Mouse (Mus musculus): Measurements from ENCODE around the gene Gm9887.

The Gm9887 gene

DNA sequence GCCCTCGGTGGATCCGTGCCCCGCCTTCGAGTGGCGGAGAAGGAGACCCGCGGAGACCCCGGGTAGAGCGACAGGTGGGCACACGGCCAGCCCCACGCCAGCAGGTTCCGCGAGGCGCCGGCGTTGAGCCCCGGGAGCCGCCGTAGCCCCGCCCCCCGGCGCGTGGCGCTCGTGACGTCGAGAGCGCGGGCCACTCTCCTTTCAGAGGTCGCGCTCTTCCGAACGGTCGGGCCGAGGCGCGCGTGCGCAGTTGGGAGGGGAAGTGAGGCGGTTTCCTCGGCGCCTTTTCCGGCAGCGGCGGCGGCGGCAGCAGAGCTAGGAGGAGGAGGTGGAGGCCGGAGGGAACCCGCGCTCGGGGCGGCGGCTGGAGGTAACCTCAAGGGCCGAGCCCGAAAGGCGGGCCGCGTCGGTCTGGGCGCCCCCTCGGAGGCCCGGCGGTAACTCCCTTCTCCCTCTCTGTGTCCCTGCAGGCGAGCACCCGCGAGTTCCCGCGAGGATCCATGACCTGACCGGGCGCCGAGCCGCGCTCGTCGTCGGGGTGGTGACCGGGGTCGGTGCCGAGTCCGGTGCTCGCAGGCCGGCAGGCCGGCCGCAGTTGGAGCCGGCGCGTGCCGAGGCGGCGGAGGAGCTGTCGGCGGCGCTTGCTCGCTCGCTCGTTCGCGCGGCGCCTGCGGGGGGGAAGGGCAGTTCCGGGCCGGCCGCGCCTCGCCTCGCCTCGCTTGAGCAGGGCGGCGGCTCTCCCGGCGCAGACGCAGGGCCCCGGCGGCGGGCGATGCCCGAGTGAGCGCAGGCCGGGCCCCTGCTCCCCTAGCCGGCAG is at the start of gene Gm9887, which contains the start of gene Arf6:
TSS of gene Gm9887 (minus strand) at position 605 of the 818 bp plus-strand sequence.
TSS of gene Arf6 (plus strand) at position 297 of the 818 bp plus-strand sequence.
- DNase-seq (ENCODE audit: extremely low spot score, low read depth, low spot score): peak; percentile 77

DNA sequence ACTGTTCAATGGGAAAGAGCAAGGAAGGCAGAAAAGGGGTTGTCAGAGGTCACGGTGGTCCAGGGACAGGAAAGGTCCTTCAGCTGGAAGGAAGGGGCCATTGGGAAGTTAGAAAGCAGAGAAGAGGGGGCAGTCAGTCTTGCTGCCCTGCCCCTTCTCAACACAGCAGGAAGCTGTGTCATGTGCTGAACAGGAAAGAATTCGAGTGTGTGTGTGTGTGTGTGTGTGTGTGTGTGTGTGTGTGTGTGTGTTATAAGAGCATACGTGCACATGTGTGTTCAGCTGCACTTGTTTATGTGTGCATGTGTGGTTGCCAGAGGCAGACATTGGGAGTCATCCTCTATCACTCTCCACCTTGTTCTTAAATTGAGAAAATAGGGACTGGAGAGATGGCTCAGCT is 48.5 kb upstream of the Gm9887 start:
- DNase-seq (ENCODE audit: extremely low spot score, low read depth, low spot score): no peak

DNA sequence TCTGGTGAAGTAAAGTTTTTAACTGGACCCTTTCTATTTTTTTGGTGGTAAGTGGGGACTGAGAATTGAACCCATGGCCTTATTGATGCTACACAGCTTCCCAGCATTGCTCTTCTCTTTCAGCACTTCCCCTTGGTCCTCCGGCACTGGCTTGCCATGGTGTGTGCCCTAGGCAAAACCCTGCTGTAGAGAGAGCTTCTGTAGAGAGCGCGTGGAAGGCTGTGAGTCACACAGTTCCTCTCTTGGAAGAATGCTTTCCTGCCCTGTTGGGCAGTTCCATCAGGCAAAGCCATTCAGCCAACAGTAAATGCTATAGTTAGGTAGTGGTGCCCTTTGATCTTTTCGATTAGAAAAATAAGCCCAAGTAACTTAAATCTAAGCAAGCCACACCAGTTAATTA is 47.3 kb upstream of the Gm9887 start:
- DNase-seq (ENCODE audit: extremely low spot score, low read depth, low spot score): no peak

DNA sequence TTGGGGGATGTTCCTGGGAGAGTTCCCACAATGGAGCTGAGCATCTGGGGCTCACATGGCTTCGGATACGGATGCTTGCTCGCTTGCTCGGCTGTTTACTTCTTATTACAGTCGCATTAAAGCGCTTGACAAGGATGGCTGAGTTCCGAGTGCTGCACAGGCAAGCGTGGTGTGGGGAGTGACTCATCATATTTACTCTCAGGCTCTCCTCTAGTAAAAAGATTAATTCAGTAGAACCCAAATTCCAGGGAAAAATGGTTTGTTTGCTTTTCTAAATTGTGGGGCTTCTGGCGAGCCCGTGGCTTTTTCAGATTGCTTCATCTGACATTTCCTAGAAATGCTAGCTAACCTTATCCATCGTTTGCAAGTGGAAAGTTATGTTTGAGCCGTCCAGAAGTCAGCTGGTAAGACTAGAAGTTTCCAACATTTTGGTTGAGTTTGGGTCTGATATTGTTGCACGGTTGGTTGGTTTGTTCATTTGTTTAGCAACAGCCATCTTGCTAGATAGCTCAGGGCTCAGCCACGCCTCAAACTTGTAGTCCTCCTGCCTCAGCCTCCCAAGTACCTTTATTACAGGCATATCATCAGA is 46.9 kb upstream of the Gm9887 start:
- DNase-seq (ENCODE audit: extremely low spot score, low read depth, low spot score): no peak

DNA sequence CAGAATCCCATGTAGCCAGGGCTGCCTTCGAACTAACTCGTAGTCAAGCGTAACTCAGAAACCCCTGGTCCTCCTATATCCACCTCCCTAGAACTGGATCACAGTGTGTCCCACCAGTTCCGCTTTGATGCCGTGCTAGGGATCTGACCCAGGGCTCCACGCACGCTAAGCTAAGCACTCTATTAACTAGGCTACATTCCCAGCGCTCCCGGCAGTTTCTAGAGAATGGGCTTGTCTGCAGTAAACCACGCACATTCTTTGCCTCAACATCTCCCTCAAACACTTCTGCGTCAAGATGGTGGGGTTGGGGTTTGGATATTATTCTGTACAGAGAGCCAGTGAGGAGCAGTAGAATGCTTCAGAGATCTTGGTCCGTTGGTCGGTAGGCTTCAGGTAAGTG is 46.3 kb upstream of the Gm9887 start:
- DNase-seq (ENCODE audit: extremely low spot score, low read depth, low spot score): no peak

DNA sequence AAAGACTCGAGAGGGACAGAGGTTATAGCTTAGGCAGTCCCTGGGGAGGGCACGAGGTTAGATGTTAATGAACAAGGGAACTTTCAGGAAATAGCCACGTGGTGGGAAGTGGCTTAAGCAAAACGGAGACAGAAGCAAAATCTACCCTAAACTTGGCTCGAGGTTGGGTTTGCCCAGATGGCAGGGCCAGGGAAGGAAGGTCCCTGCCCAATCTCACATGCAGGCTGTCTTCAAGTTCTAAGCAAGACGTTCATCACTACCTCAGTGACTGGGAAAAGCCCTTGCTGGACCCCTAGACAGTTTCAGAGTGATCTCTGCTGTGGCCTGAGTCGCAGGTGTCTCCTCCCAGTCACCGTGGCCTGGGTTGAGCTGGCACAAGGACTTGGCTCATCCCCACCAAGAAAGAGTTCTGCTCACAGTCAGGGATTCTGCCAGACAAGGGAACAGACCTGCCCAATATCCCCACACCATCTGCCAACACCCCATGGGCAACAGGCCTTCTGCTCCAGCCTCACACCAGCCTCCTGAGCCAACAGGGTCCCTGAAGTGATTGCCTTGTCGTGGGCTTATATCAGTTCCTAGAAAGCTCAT is 45.5 kb upstream of the Gm9887 start:
- no peak for DNase-seq (ENCODE audit: extremely low spot score, low read depth, low spot score)

DNA sequence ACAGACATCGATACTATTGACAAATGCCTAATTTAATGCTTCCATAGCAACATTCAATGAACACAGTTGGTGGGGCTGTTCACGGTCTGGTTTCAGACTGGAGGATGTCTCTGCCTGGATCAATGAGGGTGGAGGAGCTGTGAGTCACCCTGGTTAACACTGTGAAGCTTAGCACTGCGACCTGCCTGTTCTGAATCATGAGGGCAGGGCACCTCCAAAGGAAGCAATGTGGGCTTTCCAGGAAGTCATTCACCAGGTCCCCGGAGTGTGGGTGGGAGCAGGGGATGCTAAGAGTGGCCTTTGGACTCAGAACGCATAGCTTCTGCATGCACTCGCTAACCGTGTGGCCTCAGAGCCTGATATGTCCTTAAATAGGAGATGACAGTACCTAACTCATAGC is 44.5 kb upstream of the Gm9887 start:
- DNase-seq (ENCODE audit: extremely low spot score, low read depth, low spot score): no peak

DNA sequence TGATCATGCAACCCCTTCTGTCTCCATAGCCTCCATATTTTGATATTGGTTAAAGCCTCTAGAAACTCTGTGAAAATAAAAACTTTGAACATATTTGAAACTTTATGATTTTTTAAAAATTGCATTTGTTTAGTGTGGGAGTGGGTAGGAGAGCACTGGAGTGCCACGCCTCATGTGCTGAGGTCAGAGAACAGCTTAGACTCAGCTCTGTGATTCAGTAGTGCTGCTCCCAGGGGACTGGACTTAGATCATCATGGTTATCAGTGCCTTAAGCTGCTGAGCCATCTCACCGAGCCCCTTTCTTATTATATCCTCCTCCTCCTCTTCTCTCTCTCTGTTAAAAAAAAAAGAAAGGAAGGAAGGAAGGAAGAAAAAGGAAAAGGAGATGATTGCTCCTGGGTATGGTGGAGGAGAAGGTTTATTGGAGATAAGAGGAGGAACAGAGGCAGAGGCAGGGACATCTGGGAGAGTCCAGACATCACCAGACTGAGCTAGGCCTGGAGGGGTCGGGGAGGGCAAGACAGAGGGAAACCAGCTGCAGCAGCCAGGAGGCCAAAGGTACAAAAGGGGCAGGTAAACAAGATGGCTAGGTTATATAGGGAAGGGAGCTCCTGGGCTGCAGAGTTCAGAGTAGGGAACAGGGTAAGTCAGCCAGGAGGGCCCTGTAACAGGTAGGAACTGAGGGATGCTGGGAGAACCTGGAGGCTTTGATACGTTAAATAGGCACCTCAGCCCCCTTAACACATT is 42.7 kb upstream of the Gm9887 start:
- DNase-seq (ENCODE audit: extremely low spot score, low read depth, low spot score): no peak

DNA sequence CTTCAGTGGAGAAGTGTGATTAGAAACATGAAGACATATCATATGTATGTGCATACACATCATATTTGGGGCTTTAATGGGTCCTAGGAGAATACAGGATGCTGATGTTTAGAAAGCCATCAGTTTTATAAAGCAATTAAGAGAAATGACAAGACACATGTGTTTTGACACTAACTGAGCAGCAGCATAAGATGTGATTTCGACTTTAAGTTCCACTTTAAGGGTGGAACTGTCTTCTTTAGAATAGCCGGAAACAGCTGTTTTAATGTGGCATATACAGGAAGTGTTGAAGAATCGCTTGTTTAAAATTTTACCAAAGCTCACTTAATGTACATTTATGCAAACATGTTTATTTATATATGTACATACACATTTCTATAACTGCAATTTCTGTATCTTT is 41.0 kb upstream of the Gm9887 start:
- no peak for DNase-seq (ENCODE audit: extremely low spot score, low read depth, low spot score)

DNA sequence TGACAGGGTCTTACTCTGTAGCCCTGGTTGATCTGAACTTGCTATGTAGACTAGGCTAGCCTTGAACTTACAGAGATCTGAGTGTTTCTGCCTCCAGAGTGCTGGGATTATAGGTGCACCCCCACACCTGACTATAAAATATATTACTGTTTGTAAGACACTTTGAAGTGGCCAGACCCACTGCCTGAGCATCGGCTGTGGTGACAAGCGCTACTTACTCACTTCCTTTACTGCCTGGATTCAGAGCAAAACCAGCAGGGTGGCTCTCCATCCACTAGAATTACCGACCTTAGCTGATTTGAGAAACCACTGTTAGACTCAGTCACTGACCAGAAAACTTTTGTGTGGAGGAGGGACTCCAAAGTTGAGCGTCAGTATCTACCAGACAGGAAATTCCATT is 39.7 kb upstream of the Gm9887 start:
- DNase-seq (ENCODE audit: extremely low spot score, low read depth, low spot score): no peak

DNA sequence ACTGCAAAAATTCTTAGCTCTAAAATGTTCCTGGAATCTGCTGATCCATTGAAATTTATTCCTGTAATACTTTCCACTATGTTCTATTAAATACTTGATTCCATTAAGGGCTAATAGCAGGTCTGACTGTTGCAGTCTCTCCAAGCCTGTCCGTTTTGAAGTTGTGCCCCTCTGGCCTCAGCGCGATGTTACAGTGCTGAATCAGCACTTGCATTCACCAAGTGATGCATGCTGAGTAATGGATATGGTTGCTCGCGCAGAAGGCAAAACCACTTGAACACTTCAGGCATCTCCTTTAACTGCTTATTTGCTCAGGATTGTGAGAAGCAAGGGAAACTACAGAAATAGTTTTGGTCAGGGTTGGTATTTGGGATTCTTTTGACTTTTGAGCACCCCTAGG is 38.5 kb upstream of the Gm9887 start:
- no peak for DNase-seq (ENCODE audit: extremely low spot score, low read depth, low spot score)

DNA sequence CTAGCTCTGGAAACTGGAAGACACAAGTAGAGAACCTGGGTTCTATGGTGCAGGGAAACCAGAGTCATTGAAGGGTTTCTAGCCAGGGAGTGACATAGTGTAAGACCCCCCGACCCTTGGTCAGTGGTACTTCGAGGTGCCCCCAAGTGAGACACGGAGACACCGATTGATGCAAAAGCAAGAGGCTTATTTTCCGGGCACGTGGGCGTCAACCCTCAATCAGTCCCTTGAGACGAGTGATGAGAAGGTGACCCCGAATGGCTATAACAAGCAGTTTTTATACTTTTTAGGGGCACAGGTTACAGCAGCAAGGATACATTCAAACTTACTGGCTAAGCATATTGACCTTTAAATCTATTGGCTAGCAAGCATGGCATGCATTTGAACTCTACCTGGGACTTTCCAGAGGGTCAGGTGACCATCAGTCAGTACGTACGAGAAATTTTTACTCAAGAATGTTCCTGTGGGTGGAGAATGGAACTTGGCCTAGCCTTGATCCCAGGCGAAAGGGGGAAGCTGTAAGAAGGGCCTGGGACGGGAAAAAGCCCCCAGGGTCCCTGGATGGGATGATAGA is 30.4 kb upstream of the Gm9887 start:
- DNase-seq (ENCODE audit: extremely low spot score, low read depth, low spot score): no peak

DNA sequence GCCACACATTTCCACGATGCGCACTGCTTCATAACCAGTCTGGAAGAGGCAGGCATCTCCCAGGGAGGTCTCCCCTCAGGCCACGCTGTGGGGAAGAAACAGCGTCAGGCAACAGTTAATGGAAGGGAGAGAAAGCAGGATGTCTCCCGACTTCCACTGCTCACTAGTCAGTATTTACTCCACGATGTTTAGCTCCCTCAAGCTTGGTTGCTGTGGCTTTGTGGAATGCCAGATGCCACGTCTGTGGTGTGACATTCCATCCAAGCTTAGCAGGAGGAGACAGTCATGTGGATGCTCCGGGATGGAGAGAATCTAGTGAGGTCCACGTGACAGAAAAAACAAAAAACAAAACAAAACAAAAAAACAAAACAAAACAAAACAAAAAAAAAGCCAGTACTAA is 29.8 kb upstream of the Gm9887 start:
- no peak for DNase-seq (ENCODE audit: extremely low spot score, low read depth, low spot score)

DNA sequence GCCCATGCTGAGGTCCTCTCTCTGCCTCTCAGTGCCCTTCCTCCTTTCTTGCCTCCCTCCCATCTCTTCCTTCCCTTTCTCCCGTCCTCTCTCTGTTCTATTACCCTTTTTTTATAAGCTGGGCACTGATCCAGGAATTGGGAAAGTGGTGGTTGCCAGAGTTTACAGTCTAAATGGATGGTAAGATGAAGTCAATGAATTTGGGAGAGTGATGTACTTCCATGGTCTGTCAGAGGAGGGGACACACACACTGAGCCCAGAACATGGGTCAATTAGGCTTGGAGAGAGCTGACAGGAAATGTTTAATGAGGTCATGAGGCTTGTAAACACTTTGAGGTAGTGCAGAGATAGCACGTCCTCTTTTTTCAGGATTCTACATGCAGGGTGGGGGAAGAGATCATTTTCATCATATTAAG is 28.6 kb upstream of the Gm9887 start:
- DNase-seq (ENCODE audit: extremely low spot score, low read depth, low spot score): no peak

DNA sequence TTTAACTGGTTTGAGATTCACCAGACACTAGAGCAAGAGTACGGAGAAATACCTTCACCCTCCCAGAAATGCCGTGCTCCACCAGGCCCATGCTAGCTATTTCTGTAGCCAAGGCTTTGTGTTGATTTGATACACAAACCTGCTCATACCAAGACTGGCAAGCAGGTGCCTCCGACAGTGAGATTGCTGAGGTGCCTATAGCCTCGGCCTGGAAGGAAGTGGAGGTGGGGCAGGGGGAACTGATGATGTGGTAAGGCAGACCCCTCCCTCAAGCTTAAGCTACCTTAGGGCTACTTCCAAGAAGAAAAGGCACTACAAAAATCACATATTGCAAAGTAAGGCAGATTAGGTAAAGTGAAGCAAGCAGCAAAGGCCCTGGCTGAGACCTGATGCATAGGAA is 28.1 kb upstream of the Gm9887 start:
- no peak for DNase-seq (ENCODE audit: extremely low spot score, low read depth, low spot score)

DNA sequence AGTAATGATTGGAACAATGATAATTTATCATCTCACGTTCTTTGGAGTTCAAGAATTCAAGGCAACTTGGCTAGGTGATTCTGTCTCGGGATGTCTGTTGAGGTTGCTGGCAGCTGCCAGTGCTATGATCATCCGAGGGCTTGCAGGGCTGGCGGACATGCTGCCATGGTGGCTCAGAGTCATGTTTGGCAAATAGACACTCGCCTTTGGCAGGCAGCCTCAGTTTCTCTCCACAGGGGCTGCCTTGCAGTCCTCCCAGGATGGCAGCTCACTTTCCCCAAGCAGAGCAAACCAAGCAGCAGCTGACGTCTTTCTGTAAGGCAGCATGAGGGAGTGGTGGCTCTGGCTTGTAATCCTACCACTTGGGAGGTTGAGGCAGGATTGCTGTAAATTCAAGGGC is 22.2 kb upstream of the Gm9887 start:
- DNase-seq (ENCODE audit: extremely low spot score, low read depth, low spot score): no peak

DNA sequence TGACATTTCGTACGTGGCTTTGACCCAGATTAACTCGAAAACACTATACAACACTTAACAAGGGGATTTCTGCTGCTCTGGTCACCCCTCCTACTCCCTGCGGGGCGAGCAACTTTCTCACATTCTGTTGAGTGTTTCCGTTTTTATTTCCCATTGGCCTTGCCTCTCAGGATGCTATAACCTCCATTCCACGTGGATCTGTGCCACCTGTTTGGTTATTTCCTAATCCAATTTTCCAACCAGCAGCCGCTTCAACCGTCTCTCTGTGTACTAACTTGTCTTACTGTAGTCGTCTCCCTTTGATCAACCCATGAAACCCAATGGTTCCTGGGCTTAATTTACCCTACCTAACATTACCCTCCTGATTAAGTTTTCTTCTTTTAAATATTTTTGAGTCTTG is 20.8 kb upstream of the Gm9887 start:
- DNase-seq (ENCODE audit: extremely low spot score, low read depth, low spot score): no peak

DNA sequence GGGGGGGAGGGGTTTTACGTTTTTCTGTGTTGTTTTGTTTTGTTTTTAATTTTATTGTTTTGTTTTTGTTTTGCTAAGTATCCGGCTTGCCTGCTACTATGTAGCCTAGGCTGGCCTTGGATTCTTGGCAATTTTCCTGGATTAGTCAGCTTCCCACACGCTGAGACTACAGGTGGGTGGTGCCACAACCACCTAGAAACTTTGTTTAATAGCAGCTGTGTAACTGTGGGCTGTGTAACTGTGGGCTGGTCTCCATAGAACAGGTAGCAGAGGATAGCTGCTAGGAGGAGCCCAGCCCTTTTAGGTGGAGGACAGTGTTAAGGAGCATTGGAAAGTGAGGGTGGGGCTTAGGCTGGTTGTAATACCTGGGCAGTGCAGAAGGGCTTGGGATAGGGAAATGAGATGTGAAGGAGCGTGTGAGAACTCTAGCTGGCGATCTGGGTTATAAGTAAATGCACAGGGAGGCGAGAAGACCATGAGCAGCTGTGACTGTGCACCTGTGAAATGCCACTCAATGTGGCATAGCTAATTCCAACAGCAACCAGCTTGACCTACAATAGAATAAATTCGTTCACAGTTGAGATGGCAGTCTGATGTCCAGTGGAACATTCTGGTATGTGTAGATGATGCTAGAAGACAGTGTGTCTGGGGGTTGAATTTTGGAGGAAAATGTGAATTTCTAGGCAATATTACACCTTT is 17.9 kb upstream of the Gm9887 start:
- DNase-seq (ENCODE audit: extremely low spot score, low read depth, low spot score): no peak

DNA sequence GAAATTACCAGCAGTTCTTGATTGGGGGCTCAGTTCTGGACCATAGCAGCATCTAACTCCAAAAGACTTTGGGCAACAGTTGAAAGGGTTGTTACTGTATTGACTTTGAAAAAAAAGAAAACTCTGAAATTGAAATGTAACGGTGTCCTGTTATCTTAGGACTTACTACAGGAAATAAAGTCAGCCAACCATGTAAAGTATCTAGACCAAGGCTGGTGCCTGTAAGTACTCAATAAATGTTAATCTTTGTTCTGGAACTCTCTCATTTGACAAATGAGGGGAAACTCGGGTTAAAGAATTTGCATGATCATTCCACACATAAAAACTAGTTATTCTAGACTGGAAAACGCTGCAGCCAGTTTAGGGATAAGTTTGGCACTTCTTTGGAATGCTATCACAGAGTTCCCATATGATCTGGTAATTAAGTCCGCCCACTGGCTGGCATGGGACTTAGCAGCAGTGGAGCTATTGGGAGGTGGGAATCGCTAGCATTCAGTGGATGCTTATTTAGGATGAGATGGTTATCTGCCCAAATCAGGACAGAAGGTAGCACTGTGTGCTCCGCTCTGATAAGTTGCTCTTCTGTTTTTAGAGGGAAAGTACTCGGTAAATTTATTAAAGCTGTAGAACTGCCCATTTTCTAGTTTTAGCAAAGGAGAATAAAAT is 17.1 kb upstream of the Gm9887 start:
- DNase-seq (ENCODE audit: extremely low spot score, low read depth, low spot score): no peak

DNA sequence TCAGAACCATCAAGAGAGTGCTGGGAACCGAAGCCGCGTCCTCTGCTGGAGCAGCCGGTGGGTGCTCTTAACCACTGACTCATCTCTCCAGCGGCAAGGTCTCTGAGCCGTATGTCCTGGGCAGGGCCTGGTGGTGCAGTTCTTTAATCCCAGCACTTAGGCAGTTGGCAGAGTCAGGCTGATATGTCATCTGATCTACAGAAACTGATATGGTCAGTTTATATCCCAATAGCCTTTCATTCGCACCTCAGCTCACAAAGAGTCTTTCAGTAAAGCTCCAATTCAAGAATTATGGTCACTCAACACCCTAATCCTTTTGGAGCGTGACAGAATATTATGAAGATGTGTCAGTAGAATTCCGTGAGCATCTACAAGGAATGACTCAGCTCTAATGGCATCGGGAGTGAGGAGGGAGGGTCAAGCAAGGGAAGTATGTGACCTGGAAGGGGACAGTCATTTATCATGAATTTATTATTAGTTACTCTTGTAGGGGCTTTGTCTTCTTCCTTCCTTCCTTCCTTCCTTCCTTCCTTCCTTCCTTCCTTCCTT is 16.1 kb upstream of the Gm9887 start:
- DNase-seq (ENCODE audit: extremely low spot score, low read depth, low spot score): no peak
